9 mouse cellular contexts compared by ENCODE assay signal in genomic region chr1:89929721-89930505, GRCm38 (mm10). TPM values are rescaled to one million over a fixed set of nuclear protein-coding genes. Genes with fewer than 3 reads are reported as not detected.
DNase-seq lines count a peak whose midpoint lies in the region; ATAC-seq and TF ChIP-seq lines count a peak whose summit lies in the region.
"Had no signal": no experiment of that assay in that cellular context is flagged by ENCODE, and none has a peak within 500 bp of the region (broad histone marks: within the 10 kb centered on the region; RNA-seq: fewer than 3 reads in every experiment).

No protein-coding gene starts in this region.

- ATAC-seq in liver, embryonic 16.5 days (ENCODE audit: low read depth), result no peak

- intact Hi-C loops in heart, adult 2 months (cut with DNase I), result loop anchor here (5.0 kb wide), 1 partner anchor 73 kb away; no protein-coding TSS in a partner anchor
- intact Hi-C loops in heart, postnatal 36 days (cut with DNase I), result loop anchor here (5.0 kb wide), 1 partner anchor 73 kb away; no protein-coding TSS in a partner anchor

- H3K27me3 ChIP-seq in heart, adult 2 months (ENCODE audit: control insufficient read depth, insufficient read depth, low read length), result peaks cover 49% of the 10 kb centered on the region
- peaks cover 99% of the 10 kb centered on the region for H3K27me3 ChIP-seq in hindbrain, embryonic 10.5 days (ENCODE audit: insufficient read depth, poor library complexity, severe bottlenecking)
- H3K27me3 ChIP-seq in liver, embryonic 16.5 days (ENCODE audit: control insufficient read depth, insufficient read depth, low read depth, low read length), result peaks cover 93% of the 10 kb centered on the region
- H3K27me3 ChIP-seq: CH12.LX had no signal

- no peaks in the 10 kb centered on the region for H3K79me2 ChIP-seq in heart, adult 2 months (replicated peaks; ENCODE audit: control insufficient read depth, insufficient read depth, low read length)

- H3K9ac ChIP-seq in heart, adult 2 months (ENCODE audit: low read depth, low read length), result 0 out of 2 replicates have a peak overlapping the region, but pooled peaks have one; percentile 22
- no peak overlapping the region for H3K9ac ChIP-seq in liver, embryonic 16.5 days (ENCODE audit: low read depth, low read length)

- no peaks in the 10 kb centered on the region for H3K36me3 ChIP-seq in heart, adult 2 months (ENCODE audit: control insufficient read depth, insufficient read depth, low read length)
- no peaks in the 10 kb centered on the region for H3K36me3 ChIP-seq in hindbrain, embryonic 10.5 days
- H3K36me3 ChIP-seq in liver, embryonic 16.5 days (ENCODE audit: control insufficient read depth, insufficient read depth), result no peaks in the 10 kb centered on the region

- H3K4me3 ChIP-seq in heart, adult 2 months, result peak overlapping the region; percentile 39
- peak overlapping the region; percentile 27 for H3K4me3 ChIP-seq in brown adipose tissue, adult 24 weeks (ENCODE audit: insufficient read depth, low read depth, low read length)
- H3K4me3 ChIP-seq in hindbrain, embryonic 10.5 days, result peak overlapping the region; percentile 77
- H3K4me3 ChIP-seq in liver, embryonic 16.5 days (ENCODE audit: low read depth, low read length), result peak overlapping the region; percentile 43

- TF ChIP-seq CTCF in heart, adult 2 months (IDR thresholded peaks at IDR 0.05), result no peak

- H3K9me3 ChIP-seq in hindbrain, embryonic 10.5 days, result no peaks in the 10 kb centered on the region
- no peaks in the 10 kb centered on the region for H3K9me3 ChIP-seq in liver, embryonic 16.5 days (replicated peaks; ENCODE audit: control insufficient read depth, low read length)

- peak overlapping the region; percentile 48 for H3K4me2 ChIP-seq in liver, embryonic 16.5 days (ENCODE audit: low read depth, low read length)

- H3K27ac ChIP-seq in heart, adult 2 months, result no peak overlapping the region
- no peak overlapping the region for H3K27ac ChIP-seq in brown adipose tissue, adult 24 weeks (replicated peaks; ENCODE audit: low read depth, low read length)
- peak overlapping the region; percentile 92 for H3K27ac ChIP-seq in hindbrain, embryonic 10.5 days
- no peak overlapping the region for H3K27ac ChIP-seq in liver, embryonic 16.5 days (ENCODE audit: low read length)

- H3K4me1 ChIP-seq in heart, adult 2 months (ENCODE audit: control insufficient read depth, insufficient read depth, low read length), result no peaks in the 10 kb centered on the region; the same call in 1 of the 2 replicates
- 0 out of 2 replicates have a peak, but pooled peaks cover 7% of the 10 kb centered on the region for H3K4me1 ChIP-seq in brown adipose tissue, adult 24 weeks (ENCODE audit: control insufficient read depth, insufficient read depth, insufficient read length, low read length)
- peaks cover 98% of the 10 kb centered on the region for H3K4me1 ChIP-seq in hindbrain, embryonic 10.5 days (replicated peaks)
- H3K4me1 ChIP-seq in liver, embryonic 16.5 days (ENCODE audit: control insufficient read depth, low read depth, low read length), result no peaks in the 10 kb centered on the region; the same call in 1 of the 2 replicates

- under 1% methylated on average over 55 of the region's 55 CpGs for WGBS in heart, adult 2 months
- WGBS in hindbrain, embryonic 10.5 days, result under 1% methylated on average over 55 of the region's 55 CpGs
- WGBS in liver, embryonic 16.5 days (ENCODE audit: insufficient replicate concordance), result 1% methylated on average over 55 of the region's 55 CpGs

- TF ChIP-seq POLR2A in heart, adult 2 months (IDR thresholded peaks at IDR 0.05; ENCODE audit: insufficient read depth, low read depth, low read length), result no peak

- no peak for DNase-seq in heart, adult 2 months
- DNase-seq in heart, postnatal 36 days, result no peak
- peak; percentile 77 for DNase-seq in hindbrain, embryonic 10.5 days (ENCODE audit: low spot score)
- no peak for DNase-seq in urinary bladder, postnatal 36 days (ENCODE audit: low spot score in 2 of 2)
- DNase-seq in adipocyte (ENCODE audit: low spot score), result no peak
- DNase-seq in thymus, postnatal 25 days, result no peak

- no peak for TF ChIP-seq EP300 in heart, adult 2 months (IDR thresholded peaks at IDR 0.05; ENCODE audit: insufficient read depth, low read depth, low read length)

RNA-seq across cellular contexts. Expression of gene Gbx2, which starts 1.1 kb away (rescaled TPM):
- under 1 TPM; 0.18 to 0.21 TPM for total RNA-seq in heart, adult 2 months (2021)
- 0.12 and 0.14 TPM in 2 replicates for polyA plus RNA-seq in heart, adult 2 months (2012; rRNA removed)
- total RNA-seq in heart, postnatal 36 days (2021), result not detected
- not detected in 2 replicates for polyA plus RNA-seq in brown adipose tissue, adult 24 weeks (2012; ENCODE audit: insufficient read depth, insufficient read length, missing spikeins)
- polyA plus RNA-seq in hindbrain, embryonic 10.5 days (2016; fragmentation: Nextera tagmentation; extraction: Ambion mirVana), result 27.2 and 41.2 TPM in 2 replicates
- 0.27 and 0.42 TPM in 2 replicates for polyA plus RNA-seq in liver, embryonic 16.5 days (2015; fragmentation: Nextera tagmentation; extraction: Ambion mirVana)
- total RNA-seq: CH12.LX had no signal

Comparison
In these comparisons a context has a peak if more than half of its experiments do, and no peak if none do; other contexts are left out.
1. H3K4me3 ChIP-seq: peak in every context shown above with its lines; median percentile 77 in hindbrain, embryonic 10.5 days; 43 in liver, embryonic 16.5 days; 39 in heart, adult 2 months; 27 in brown adipose tissue, adult 24 weeks.
2. RNA of gene Gbx2, which starts 1.1 kb away (polyA plus RNA-seq): 27.2 to 41.2 TPM in hindbrain, embryonic 10.5 days; 0.27 to 0.42 TPM in liver, embryonic 16.5 days, 0.12 to 0.14 TPM in heart, adult 2 months and not detected in brown adipose tissue, adult 24 weeks; every median in the first group is over 10 times any median in the second.